Mouse (Mus musculus) B cell, adult 2 months (primary cell): ENCODE measurements around the gene Pcsk7.

ENCODE experiments used
- DNase-seq, 2 experiments: peaks; one replicate each; pipeline ENCODE4 v3.0.0; 2022

Gene Pcsk7

DNA sequence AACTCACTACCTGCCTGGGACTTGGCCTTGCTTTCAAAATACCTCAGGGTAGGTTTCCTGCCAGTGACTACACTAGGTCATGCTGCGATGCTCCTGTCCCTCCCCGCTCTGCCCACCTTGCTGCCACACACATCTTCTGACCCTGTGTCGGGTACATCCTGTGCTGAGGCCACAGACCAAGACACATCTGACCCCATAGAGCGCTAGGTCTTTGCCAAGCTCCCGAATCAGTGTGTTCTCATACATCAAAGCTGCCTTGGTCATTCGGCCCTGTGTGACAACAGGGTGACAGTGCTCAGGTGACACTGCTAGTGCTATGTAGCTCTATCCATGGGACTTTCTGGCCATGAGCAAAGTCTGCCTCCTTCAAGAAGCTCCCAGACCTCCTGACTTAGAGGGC lies 33.5 kb downstream of the Pcsk7 start:
- DNase-seq, result no peak

DNA sequence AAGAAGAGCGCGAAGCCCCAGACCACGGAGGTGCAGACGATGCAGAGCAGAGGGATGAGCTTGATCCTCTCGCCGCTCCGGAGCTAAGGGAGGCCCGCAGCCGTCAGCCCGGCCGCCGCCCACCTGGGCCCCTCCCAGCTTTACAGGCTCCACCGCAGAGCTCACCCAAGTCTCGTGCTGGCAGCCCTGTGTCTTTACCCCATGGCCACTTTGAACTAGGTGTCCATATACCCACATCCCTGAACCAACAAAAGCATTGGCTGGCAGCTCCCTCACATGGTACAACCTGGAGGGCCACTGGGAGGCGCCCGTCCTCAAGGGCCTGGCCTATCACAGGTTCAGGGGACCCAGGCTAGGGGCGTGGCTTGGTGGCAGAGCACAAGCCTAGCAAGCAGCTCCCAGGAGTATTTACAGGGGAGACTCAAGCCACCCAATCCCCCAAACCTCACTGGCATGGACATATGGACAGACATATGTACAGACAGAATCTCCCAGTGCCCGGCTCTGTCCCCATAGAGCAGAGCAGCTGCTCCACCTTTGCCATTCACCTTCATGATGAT lies 35.1 kb downstream of the Pcsk7 start:
- DNase-seq, result peak; percentile 24 to 36

DNA sequence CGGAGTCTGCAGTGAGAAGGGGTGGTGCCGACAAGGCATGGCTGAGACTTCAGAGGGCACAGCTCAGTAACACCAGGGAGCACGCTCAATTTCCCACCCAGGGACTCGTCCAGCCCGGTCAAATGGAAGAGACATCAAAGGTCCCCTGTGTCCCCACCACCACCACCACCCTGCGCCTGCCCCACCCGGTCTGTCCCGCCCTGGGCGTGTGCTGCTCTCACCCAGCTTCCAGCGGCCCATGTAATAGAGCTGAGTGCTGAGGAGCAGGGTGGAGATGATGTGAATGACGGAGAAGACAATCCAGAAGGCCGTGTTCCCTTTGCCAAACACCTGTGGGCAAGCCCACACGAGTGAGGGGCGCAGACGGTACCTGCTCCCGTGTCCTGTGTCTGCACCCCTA lies 36.2 kb downstream of the Pcsk7 start:
- DNase-seq, result no peak

DNA sequence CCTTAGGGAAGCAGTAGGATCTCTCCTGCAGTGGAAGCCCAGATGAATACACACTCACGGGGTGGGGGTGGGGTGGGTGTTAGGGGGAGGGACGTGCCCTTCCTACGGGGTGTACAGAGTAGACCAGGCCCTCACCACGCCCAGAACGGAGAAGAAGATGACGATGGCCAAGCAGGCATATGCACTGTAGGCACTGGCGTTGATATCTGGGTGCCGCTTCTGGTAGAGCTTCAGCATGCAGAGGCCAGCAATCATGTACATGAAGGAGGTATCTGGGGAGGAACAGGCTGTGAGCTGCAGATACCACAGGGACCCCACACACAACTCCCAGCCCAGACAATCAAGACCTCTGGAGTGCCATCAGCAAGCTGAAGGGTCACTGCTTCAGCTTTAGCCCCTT lies 36.6 kb downstream of the Pcsk7 start:
- DNase-seq, result no peak

DNA sequence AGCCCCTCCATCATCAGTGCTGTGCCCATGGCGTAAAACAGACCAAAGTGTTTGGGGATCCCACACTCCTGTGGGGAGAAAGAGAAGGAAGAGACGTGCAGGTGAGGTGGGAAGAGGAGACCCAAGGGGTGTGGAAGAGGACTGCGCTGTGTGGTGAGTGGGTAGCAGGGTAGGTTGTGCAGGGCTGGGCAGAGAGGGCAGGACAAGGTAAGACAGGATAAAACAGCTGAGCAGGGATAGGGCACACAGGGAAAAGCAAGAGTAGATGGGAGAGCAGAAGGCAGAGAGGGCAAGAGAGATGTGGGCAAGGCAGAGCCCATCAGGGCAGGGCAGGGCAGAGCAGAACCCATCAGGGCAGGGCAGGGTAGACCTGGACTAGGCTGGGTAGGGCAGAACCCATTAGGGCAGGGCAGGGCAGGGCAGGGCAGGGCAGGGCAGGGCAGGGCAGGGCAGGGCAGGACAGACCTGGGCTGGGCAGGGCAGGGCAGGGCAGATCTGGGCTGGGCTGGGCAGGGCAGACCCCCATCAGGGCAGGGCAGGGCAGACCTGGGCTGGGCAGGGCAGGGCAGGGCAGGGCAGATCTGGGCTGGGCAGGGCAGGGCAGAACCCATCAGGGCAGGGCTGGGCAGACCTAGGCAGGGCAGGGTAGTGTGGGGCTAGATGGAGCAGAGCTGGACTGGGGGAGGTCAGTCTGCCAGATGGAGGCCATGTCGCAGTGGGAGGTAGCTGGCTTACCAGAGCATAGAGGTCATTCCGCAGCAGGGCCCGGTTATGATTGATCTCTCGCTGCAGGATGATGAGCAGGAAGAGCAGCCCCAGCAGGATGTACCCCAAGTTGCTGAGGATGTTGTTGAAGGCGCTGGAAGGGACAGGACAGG lies 37.6 kb downstream of the Pcsk7 start:
- no peak for DNase-seq

DNA sequence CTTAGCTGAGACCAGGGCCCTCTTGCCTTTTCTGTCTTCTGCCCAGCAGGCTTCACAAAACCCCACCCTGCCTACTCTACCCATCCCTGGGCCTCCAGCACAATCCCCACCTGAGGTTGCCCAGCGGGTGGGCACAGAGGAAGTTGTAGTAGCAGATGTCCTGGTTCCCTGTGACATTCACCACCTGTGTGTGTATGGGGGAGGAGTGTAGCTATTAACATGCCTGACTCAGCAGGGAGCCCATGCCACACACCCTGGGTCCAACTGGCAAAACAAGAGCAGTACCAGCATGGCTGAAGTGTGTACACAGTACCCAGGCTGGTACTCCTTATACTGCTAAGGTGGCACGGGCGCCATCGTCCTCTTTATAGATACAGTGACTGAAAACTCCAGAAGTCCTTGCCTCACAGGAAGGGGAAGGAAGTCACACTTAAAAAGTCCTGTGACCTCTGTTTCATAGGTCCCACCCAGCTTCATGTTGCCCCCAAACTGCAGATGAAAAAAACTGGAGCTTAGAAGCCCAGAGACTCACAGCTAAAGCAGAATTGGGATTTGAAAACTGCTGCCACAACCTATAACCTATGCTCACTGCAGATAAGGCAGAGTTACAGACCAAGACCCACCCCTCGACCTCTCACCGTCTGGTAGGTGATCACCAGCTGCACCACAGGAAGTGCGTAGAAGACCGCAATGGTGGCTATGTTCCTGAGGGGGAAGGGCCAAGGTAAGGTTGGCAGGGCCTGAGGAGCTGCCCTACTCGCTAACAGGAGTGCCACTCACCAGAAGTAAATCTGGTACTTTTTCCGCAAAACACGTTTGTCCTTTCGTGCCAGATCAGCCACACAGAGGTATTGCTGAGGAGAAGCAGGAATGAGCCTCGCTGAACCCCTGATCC lies 38.5 kb downstream of the Pcsk7 start:
- DNase-seq, result peak; percentile 86 to 89

DNA sequence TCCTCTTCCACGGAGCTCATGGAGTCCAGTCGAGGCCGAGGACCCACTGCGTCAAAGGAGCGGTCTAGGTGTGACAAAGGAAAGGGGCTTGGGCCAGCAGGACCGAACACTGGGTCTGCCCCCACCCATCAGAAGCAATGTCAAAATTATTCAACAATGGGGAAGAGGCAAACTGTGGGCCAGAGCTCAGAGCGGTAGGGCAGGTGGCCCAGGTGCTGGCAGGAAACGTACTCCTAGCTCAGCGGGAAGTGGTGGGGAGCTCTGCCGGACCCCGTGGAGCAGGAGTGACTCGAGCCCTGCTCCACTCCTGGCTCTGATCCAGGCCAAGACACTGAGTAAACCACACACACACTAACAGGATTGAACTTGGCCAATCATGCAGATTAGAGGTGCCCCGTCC lies 39.4 kb downstream of the Pcsk7 start:
- peak in 1 of 2 experiments; percentile 18 for DNase-seq

DNA sequence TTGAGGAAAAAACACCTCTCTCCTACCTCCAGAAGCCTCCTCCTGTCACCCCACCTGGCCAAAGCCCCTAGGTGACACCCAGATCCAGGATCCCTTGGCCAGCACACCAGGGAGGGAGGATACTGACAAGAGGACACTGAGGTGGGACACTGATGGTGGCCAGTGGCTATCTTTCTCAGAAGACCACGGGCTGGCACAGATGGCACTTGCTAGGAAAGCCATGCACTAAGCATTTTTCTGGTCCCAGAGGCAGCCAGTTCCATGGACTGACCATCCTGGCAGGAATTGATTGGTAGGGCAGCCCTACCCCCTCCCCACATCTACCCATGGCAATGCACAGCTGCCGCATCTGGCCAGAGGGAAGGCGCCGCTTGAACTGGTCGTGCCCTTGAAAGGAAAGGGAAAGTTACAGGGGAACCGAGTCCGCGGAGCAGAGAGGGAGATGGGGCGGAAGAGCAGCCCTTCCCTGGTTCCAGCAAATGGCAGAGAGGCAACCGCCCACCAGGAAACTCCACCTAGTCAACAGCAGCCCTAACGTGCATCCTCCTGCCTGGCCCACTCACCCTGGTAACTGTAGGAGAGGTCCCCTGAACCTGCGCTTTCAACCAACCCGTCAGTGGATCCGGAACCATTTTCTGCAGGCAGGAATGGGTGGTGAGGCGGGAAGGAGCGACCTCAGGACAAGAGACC lies 40.0 kb downstream of the Pcsk7 start:
- no peak for DNase-seq

DNA sequence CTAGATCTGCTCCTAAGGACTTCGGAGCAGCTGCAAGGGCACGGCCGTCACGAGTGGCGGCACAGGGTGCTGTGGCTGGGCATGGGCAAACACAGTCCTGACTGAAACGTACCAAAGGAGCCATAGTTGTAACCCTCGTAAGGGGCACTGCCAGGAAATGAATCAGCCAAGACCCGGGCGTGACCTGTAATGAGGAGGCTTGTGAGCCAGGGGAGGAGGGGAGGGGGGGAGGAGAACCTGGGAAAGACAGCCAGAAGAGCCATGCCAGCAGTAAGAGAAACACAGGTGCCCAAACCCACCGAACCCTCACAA lies 40.5 kb downstream of the Pcsk7 start:
- no peak for DNase-seq

DNA sequence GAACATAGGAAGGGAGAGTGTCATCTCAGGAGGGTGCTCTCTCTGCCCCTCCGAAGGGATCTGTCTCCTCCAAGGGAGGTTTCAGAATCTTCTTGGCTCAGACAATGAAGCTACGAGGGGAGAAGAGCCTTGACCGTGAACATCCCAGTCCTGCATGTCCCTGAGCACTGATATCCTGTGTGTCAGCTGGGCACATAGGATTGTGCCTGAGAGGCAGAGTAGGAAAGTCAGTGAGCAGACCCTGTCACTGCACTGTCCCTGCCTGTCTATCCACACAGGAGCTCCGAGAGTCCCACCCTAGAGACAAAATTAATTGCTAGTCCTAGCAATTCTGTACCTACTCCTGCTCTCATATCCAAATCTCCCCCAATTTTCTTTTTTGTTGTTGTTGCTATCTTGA lies 45.8 kb downstream of the Pcsk7 start:
- no peak for DNase-seq

DNA sequence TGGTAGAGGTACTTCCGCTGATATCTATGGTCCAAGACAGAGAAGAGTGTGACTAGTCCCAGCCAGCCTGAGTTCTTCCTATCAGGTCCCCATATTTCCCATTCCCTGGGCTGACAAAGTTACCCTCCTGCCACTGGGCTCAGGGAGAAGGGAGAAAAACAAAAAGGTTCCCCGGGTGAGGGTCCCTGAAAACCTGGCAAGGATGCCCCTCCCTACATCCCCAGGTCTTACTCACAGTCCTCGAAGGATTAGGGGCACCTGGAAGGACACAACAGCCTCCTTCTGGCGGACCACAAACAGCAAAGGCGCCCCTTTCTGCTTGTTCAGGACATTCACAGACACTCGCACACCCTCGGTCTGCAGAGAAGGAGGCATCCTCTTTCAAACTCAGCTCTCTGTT lies 46.6 kb downstream of the Pcsk7 start:
- DNase-seq, result no peak

DNA sequence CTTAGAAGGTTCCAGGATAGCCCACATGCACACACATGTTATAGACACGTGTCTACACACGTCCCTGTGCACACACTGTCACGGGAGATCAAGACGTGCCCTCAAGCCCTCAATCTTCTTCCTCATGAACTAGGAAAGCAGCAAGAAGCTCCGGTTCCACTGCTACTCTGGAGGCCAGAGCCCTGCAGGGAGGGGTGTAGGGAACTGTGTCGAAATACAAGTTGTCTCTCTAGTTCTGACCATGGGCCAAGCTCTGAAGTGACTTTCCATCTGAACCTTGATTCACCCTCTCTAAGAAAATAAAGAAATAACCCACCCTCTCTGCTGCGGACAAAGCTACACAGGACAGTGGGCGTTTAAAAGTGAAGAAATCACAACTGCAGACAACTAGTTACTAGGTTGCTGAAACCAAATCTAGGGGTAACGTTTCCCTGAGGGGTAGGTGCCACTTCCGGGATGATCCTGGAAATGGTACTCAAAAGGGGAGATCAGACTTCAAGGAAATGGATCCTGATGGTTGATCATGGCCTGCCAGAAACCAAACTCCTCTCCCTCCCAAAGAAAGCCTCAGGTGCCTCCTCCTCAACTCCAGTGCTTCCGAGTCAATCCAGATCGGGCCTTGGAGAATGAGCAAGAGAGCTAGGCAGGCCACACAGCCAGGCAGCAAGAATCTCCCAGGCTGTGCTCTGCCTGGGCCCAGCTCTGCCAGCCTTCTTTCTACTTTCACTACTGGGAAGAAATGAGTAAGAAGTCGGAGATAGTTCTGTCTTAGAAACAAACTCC lies 47.4 kb downstream of the Pcsk7 start:
- no peak for DNase-seq

DNA sequence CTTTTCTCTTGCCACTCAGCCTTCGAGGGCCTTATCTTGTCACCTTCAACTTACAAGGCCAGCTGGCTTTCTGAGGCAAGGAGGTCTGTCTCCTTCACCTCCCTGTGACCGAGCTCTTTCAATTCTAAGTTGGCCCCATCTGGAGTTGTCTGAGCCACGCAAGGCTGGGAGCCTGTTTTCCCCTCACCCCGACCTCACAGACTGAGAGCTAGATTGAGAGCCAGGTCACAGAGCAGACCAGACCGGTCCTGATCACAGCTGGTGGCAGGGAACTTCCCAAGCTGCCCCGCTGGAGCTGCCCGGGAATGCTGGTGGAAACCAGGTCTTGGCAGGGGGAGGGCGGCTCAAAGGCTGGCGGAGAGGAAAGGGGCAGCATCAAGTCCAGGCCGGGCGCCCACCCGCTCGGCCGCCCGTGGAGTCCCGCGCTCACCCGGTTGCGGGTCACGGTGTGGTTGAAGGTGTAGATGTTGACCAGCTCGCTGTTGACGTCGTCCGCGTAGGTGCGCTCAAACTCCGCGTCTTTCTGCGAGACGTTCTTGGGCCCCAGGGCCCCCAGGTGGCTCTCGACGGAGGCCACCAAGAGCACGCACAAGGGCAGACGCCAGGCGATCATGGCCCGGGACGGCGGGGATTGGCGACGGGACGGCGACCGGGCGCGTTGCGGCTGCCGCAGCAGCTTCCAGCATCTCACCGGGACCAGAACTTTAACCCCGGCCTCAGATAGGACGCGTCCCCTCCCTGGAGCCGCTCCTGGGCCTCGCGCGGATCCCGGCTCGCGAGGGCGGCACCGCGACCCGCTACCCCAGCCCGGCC lies 48.2 kb downstream of the Pcsk7 start:
- DNase-seq, result peak; percentile 60 to 66

DNA sequence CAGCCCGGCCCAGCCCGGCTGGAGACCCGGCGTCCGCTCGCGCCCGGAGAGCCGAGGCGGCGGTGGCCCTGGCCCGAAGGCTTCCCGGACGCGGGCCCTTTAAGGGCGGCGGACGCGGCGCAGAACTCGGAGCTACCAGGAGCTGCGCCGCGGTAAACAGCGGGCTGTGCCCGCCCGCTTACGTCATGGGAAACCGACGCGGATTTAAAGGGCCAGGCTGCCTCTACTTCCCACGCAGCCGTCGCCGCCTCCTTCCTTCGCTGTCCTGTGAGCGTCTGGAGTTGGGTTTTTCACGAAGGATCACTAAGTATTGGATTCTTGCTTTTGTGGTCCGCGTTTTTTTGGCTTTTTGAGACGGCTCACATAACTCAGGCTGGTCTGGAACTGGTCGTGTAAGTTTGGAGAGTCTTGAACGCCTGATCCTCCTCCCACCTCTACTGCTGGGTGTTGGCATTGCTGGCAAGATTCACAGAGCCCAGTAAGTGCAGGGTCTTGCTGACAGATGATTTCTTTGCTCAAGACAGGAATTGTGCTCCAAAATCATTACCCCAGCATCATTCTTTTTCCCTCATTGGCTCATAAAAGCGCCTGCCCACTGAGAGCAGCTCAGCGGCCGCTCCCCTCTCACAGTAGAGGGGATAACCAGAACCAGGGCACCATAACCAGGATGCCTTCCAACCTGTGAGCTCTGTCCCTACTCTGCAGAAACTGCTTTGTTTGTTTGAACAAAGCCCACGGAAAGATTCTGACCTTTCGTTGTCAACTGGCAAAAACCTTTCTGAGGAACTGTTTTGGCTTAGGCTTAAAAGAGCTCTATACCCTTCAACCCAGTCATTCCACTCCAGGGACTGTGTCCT lies 49.0 kb downstream of the Pcsk7 start, which contains the start of gene Sidt2:
Sidt2 (minus strand) TSS at position 152 of the 857 bp plus-strand sequence.
- DNase-seq, result peak; percentile 86 to 88

DNA sequence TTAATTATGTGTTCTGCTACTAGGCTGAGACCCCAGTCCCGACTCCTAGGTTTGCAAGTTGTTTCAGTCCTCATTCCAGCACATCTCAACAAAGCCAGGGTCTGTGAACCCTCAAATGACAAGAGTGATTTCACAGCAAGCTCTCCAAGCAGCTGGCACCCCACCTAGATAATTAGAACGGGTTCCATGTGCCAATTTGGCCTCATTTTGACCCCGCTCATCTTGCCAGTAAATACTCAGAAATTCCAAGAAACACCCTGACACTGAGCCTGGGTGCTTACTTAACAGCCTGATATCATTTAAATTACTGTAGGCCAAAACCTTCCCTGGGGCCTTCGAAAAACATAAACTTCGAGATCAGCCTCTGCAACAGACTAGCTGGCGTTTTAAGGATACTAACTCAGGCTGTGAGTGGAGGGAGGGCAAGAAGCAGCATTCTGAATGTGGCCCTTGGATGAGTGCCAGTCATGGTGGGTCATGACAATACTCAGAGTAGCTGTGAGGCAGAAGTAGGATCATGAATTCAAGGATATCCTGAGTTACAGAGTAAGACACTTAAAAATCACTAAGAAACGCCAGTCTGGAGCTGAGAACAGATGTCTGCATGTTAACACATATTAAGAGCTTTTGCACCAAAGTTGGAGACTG lies 51.9 kb downstream of the Pcsk7 start:
- no peak for DNase-seq

DNA sequence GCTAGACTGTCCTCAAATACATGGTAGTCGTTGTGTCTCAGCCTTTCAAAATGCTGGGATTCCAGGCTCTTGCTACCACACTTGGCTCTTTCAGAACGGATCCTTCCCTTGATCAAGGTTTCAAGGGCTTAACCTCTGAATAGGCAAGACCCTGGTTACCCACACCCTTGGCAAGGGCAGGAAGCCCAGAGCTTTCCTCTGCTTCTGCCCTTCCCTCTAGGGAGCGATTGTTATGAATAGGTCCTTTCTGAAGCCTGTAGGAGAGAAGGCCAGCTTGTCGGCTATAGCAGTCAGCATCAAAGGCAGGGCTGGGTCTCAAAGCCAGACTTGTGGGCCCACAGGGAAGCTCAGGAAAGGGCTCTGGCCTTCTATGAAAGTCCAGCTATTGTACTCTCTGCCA lies 52.6 kb downstream of the Pcsk7 start:
- DNase-seq, result no peak

DNA sequence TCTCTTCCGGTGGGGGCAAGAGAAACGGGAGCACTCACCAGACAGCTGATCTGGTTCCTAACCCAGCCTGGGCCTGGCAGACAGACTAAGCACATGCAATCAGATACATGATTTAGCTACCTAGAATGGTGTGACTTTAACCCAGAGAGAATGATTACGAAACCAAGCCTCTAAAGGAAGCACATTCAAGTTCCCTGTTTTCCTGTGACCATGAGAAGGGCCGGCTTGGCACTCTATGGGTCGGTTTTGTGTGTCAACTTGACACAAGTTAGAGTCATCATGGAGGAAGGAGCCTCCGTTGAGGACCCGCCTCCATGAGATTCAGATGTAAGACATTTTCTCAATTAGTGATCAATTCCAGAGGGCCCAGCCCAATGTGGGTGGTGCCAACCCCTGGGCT lies 53.4 kb downstream of the Pcsk7 start:
- DNase-seq, result no peak

DNA sequence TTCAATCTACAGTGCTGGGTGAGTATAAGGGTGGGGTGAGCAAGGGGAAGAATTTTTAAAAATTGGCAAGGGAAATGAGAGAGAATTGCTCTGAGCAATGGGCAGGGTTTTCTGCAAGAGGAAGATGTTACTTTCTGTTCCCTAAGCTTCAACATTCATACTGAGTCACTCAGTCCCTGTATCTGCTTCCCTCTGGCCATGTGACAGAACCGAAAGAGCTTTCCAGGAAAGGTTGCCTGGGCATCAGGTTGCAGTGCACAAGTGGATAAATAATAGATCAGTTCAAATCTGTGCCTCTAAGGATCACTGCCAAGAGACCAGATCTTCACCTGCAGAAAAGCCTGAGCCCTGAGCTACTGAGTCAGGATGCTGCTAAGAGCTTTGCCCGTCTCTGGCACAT lies 55.6 kb downstream of the Pcsk7 start:
- no peak for DNase-seq

DNA sequence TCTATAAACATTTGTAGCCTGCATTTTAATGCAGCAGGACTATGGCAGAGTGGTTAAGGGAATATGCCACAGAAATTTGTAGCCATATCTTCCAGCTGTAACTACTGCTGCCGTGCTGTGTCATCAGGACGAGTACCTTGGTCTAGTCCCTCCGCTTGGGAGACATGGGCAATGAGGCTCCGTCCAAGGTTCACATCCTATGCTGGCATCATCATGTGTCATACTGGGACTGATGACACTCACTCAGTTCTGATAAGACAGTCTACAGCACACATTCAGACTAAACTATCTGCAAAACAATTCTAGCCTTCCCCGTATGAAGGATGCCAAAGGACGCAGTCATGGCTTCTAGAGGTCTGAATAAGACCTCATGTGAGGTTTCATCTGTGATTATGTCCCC lies 57.3 kb downstream of the Pcsk7 start:
- no peak for DNase-seq

DNA sequence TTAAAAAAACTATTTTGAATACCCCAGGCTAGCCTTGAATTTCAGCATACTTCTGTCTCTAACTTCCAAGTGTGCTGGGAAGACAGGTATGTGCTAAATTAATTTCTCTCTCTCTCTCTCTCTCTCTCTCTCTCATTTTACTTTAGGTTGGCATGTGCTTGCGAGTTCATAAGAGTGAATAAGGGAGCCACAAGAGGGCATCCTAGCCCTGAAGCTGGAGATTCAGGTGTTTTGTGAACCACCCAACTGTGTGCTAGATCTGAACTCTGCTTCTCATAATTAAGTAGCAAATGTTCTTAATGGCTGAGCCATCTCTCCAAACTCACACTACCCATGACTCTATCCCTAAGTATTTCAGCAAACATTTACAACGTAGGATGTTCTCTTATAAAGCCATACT lies 70.6 kb downstream of the Pcsk7 start:
- peak; percentile 11 to 14 for DNase-seq
